Mouse (Mus musculus) pancreas, adult 10 weeks (tissue): ENCODE data around the gene Ngef. TPM values are rescaled to one million over a fixed set of nuclear protein-coding genes. Genes with fewer than 3 reads are reported as not detected.

ENCODE experiments used
- polyA plus RNA-seq: library from polyadenylated mRNA; stranded (reverse); fragments of 350-450 nt; fragmentation: Illumina TruSeq; extraction: RNeasy Lipid Tissue Mini Kit (QIAGEN cat#74804); gene quantifications from one replicate; pipeline ENCODE4 v1.2.3, GENCODE M21; 2015; ENCODE audit warnings: low read depth, low replicate concordance; ENCODE audit not compliant: insufficient read depth

Gene Ngef
- polyA plus RNA-seq: 2.5 TPM

GRCm38 (mm10) chr1:87573800-87574215 is at the start of gene Ngef:
Gene Ngef (minus strand): TSS chr1:87573870.

GRCm38 (mm10) chr1:87620211-87620668 is 46.6 kb upstream of the Ngef start, which contains the start of gene Inpp5d:
Gene Inpp5d (plus strand): TSS chr1:87620312.

GRCm38 (mm10) chr1:87509561-87510165 is 64.0 kb downstream of the Ngef start, which contains the start of gene Neu2:
Gene Neu2 (plus strand): TSS chr1:87509889.

GRCm38 (mm10) chr1:87469971-87470370 is 103.7 kb downstream of the Ngef start, which contains the start of gene Snorc:
Gene Snorc (plus strand): TSS chr1:87470271.

Other genes starting within 250 kb of the Ngef start
- gene Gigyf2, start 246.9 kb downstream of the Ngef start, polyA plus RNA-seq: 20.3 TPM
- not detected for gene Kcnj13, start 179.1 kb downstream of the Ngef start, polyA plus RNA-seq
- gene Snorc, start 103.6 kb downstream of the Ngef start, polyA plus RNA-seq: not detected
- 3.0 TPM for gene Neu2, start 64.0 kb downstream of the Ngef start, polyA plus RNA-seq
- 6.8 TPM for gene Inpp5d, start 46.4 kb upstream of the Ngef start, polyA plus RNA-seq
- 11.1 TPM for gene Atg16l1, start 182.0 kb upstream of the Ngef start, polyA plus RNA-seq
- not detected for gene Sag, start 229.8 kb upstream of the Ngef start, polyA plus RNA-seq